Mouse (Mus musculus): ENCODE measurements around the gene Dynlt1b. TPM values are rescaled to one million over a fixed set of nuclear protein-coding genes. Genes with fewer than 3 reads are reported as not detected.
"Not testable (repeated sequence)": the region's sequence is repeated elsewhere in the genome, so short reads cannot be mapped to it uniquely, and the experiment has no call there.

Dynlt1b gene
- polyA plus RNA-seq, 1 experiment from 2014 or later: 422 TPM

- H3K36me3 ChIP-seq: peaks cover 17% of the 10 kb centered on the region; the same call in 1 of the 2 replicates
- not testable (repeated sequence) for H3K27me3 ChIP-seq (ENCODE audit: insufficient read depth, poor library complexity, severe bottlenecking); H3K9me3 ChIP-seq; DNase-seq (ENCODE audit: low spot score); H3K4me1 ChIP-seq
- peak overlapping the region; percentile 82 for H3K27ac ChIP-seq
- H3K4me3 ChIP-seq: peak overlapping the region; percentile 56
- WGBS: 12% methylated on average over 9 of the region's 9 CpGs
Observed at GRCm38 (mm10) chr17:6430410-6431001, 594 bp downstream of the Dynlt1b start.

GRCm38 (mm10) chr17:6432456-6432855, 2.5 kb downstream of the Dynlt1b start:
- H3K27ac ChIP-seq; H3K9me3 ChIP-seq; H3K27me3 ChIP-seq (ENCODE audit: insufficient read depth, poor library complexity, severe bottlenecking); H3K4me1 ChIP-seq; DNase-seq (ENCODE audit: low spot score); H3K4me3 ChIP-seq: not testable (repeated sequence)
- WGBS: 94% methylated on average over 3 of the region's 4 CpGs
- peaks cover 21% of the 10 kb centered on the region; the same call in 1 of the 2 replicates for H3K36me3 ChIP-seq

GRCm38 (mm10) chr17:6433691-6434090, 3.8 kb downstream of the Dynlt1b start:
- peak; percentile 71 for DNase-seq (ENCODE audit: low spot score)
- H3K36me3 ChIP-seq: peaks cover 27% of the 10 kb centered on the region
- H3K4me1 ChIP-seq; H3K27ac ChIP-seq; H3K9me3 ChIP-seq; H3K27me3 ChIP-seq (ENCODE audit: insufficient read depth, poor library complexity, severe bottlenecking); H3K4me3 ChIP-seq: not testable (repeated sequence)
- WGBS: 86% methylated on average over 3 of the region's 3 CpGs

- not testable (repeated sequence) for H3K4me3 ChIP-seq; H3K27me3 ChIP-seq (ENCODE audit: insufficient read depth, poor library complexity, severe bottlenecking); H3K27ac ChIP-seq; H3K4me1 ChIP-seq; DNase-seq (ENCODE audit: low spot score); H3K9me3 ChIP-seq
- 80% methylated on average over 6 of the region's 6 CpGs for WGBS
- H3K36me3 ChIP-seq: peaks cover 44% of the 10 kb centered on the region
Observed at GRCm38 (mm10) chr17:6438080-6438479, 8.2 kb downstream of the Dynlt1b start.

GRCm38 (mm10) chr17:6439913-6440312, 10.0 kb downstream of the Dynlt1b start:
- not testable (repeated sequence) for H3K4me1 ChIP-seq; H3K27me3 ChIP-seq (ENCODE audit: insufficient read depth, poor library complexity, severe bottlenecking); H3K27ac ChIP-seq; H3K4me3 ChIP-seq; DNase-seq (ENCODE audit: low spot score); H3K9me3 ChIP-seq
- 93% methylated on average over 11 of the region's 13 CpGs for WGBS
- peaks cover 39% of the 10 kb centered on the region for H3K36me3 ChIP-seq

- H3K4me1 ChIP-seq; H3K27ac ChIP-seq; DNase-seq (ENCODE audit: low spot score); H3K27me3 ChIP-seq (ENCODE audit: insufficient read depth, poor library complexity, severe bottlenecking); H3K9me3 ChIP-seq; H3K4me3 ChIP-seq: not testable (repeated sequence)
- WGBS: 91% methylated on average over 13 of the region's 13 CpGs
- peaks cover 39% of the 10 kb centered on the region for H3K36me3 ChIP-seq
Observed at GRCm38 (mm10) chr17:6440493-6441077, 10.7 kb downstream of the Dynlt1b start.

GRCm38 (mm10) chr17:6441254-6441653, 11.3 kb downstream of the Dynlt1b start:
- not testable (repeated sequence) for H3K27me3 ChIP-seq (ENCODE audit: insufficient read depth, poor library complexity, severe bottlenecking); DNase-seq (ENCODE audit: low spot score); H3K27ac ChIP-seq; H3K4me1 ChIP-seq; H3K4me3 ChIP-seq; H3K9me3 ChIP-seq
- 89% methylated on average over 5 of the region's 5 CpGs for WGBS
- H3K36me3 ChIP-seq: peaks cover 39% of the 10 kb centered on the region

- not testable (repeated sequence) for DNase-seq (ENCODE audit: low spot score); H3K4me3 ChIP-seq; H3K9me3 ChIP-seq; H3K27ac ChIP-seq; H3K4me1 ChIP-seq; H3K27me3 ChIP-seq (ENCODE audit: insufficient read depth, poor library complexity, severe bottlenecking)
- 95% methylated on average over 6 of the region's 7 CpGs for WGBS
- H3K36me3 ChIP-seq: peaks cover 35% of the 10 kb centered on the region
Observed at GRCm38 (mm10) chr17:6442513-6442912, 12.6 kb downstream of the Dynlt1b start.

GRCm38 (mm10) chr17:6445794-6446587, 16.1 kb downstream of the Dynlt1b start:
- H3K27ac ChIP-seq; H3K9me3 ChIP-seq; H3K27me3 ChIP-seq (ENCODE audit: insufficient read depth, poor library complexity, severe bottlenecking); H3K4me1 ChIP-seq; DNase-seq (ENCODE audit: low spot score); H3K4me3 ChIP-seq: not testable (repeated sequence)
- H3K36me3 ChIP-seq: peaks cover 23% of the 10 kb centered on the region
- 75% methylated on average over 11 of the region's 16 CpGs for WGBS

GRCm38 (mm10) chr17:6448293-6448692, 18.4 kb downstream of the Dynlt1b start:
- not testable (repeated sequence) for DNase-seq (ENCODE audit: low spot score); H3K27ac ChIP-seq; H3K9me3 ChIP-seq; H3K27me3 ChIP-seq (ENCODE audit: insufficient read depth, poor library complexity, severe bottlenecking); H3K4me1 ChIP-seq; H3K4me3 ChIP-seq
- peaks cover 17% of the 10 kb centered on the region; the same call in 1 of the 2 replicates for H3K36me3 ChIP-seq
- WGBS: 82% methylated on average over 8 of the region's 8 CpGs

- H3K9me3 ChIP-seq; H3K27ac ChIP-seq; H3K4me1 ChIP-seq; H3K27me3 ChIP-seq (ENCODE audit: insufficient read depth, poor library complexity, severe bottlenecking); H3K4me3 ChIP-seq; DNase-seq (ENCODE audit: low spot score): not testable (repeated sequence)
- peaks cover 15% of the 10 kb centered on the region; the same call in 1 of the 2 replicates for H3K36me3 ChIP-seq
- 85% methylated on average over 12 of the region's 12 CpGs for WGBS
Observed at GRCm38 (mm10) chr17:6449166-6449565, 19.3 kb downstream of the Dynlt1b start.

GRCm38 (mm10) chr17:6451205-6451604, 21.3 kb downstream of the Dynlt1b start:
- H3K9me3 ChIP-seq; H3K4me3 ChIP-seq; H3K27ac ChIP-seq; H3K4me1 ChIP-seq; DNase-seq (ENCODE audit: low spot score); H3K27me3 ChIP-seq (ENCODE audit: insufficient read depth, poor library complexity, severe bottlenecking): not testable (repeated sequence)
- 85% methylated on average over 2 of the region's 10 CpGs for WGBS
- H3K36me3 ChIP-seq: peaks cover 23% of the 10 kb centered on the region

GRCm38 (mm10) chr17:6452689-6453088, 22.8 kb downstream of the Dynlt1b start:
- not testable (repeated sequence) for H3K9me3 ChIP-seq; H3K27me3 ChIP-seq (ENCODE audit: insufficient read depth, poor library complexity, severe bottlenecking); DNase-seq (ENCODE audit: low spot score); H3K27ac ChIP-seq; H3K4me3 ChIP-seq; H3K4me1 ChIP-seq
- WGBS: 84% methylated on average over 9 of the region's 11 CpGs
- H3K36me3 ChIP-seq: peaks cover 29% of the 10 kb centered on the region

All from heart, embryonic 10.5 days (tissue).